Mouse (Mus musculus): ENCODE measurements at regions not wholly inside any gene's neighbourhood (a gene's known extent, or its start where the extent isn't known, plus 50 kb on each side); places are given as distances from the start of the nearest gene placed in this dataset.
A peak's percentile ranks its signal among the peaks of the same experiment; 100 is the strongest.

GRCm38 (mm10) chr3:148656187-148656586 is 334.2 kb downstream of the Adgrl2 start:
- peak; percentile 37 for DNase-seq

GRCm38 (mm10) chr3:148650241-148650640 is 340.1 kb downstream of the Adgrl2 start:
- DNase-seq = no peak

- DNase-seq = no peak
Measured at GRCm38 (mm10) chr3:148644924-148645323, 345.4 kb downstream of the Adgrl2 start.

GRCm38 (mm10) chr3:148641581-148641980 is 348.8 kb downstream of the Adgrl2 start:
- no peak for DNase-seq

GRCm38 (mm10) chr3:148640680-148641101 is 349.7 kb downstream of the Adgrl2 start:
- peak; percentile 53 for DNase-seq

- DNase-seq = peak; percentile 44
Measured at GRCm38 (mm10) chr3:148635101-148635500, 355.3 kb downstream of the Adgrl2 start.

- DNase-seq = no peak
Measured at GRCm38 (mm10) chr3:148634352-148634751, 356.0 kb downstream of the Adgrl2 start.

- no peak for DNase-seq
Measured at GRCm38 (mm10) chr3:148633291-148633690, 357.1 kb downstream of the Adgrl2 start.

- DNase-seq = no peak
Measured at GRCm38 (mm10) chr3:148632449-148632848, 357.9 kb downstream of the Adgrl2 start.

- no peak for DNase-seq
Measured at GRCm38 (mm10) chr3:148631415-148632192, 358.8 kb downstream of the Adgrl2 start.

GRCm38 (mm10) chr3:148630865-148631264 is 359.5 kb downstream of the Adgrl2 start:
- DNase-seq = peak; percentile 5

- no peak for DNase-seq
Measured at GRCm38 (mm10) chr3:148614971-148615671, 375.2 kb downstream of the Adgrl2 start.

GRCm38 (mm10) chr3:148613443-148613842 is 376.9 kb downstream of the Adgrl2 start:
- no peak for DNase-seq

- DNase-seq = no peak
Measured at GRCm38 (mm10) chr3:148603276-148603675, 387.1 kb downstream of the Adgrl2 start.

GRCm38 (mm10) chr3:148602730-148603255 is 387.6 kb downstream of the Adgrl2 start:
- DNase-seq = no peak

- no peak for DNase-seq
Measured at GRCm38 (mm10) chr3:148595561-148595960, 394.8 kb downstream of the Adgrl2 start.

GRCm38 (mm10) chr3:148589556-148589955 is 400.8 kb downstream of the Adgrl2 start:
- no peak for DNase-seq

- DNase-seq = no peak
Measured at GRCm38 (mm10) chr3:148575735-148576134, 414.6 kb downstream of the Adgrl2 start.

GRCm38 (mm10) chr3:148572493-148572892 is 417.9 kb downstream of the Adgrl2 start:
- DNase-seq = no peak

- no peak for DNase-seq
Measured at GRCm38 (mm10) chr3:148564716-148565115, 425.6 kb downstream of the Adgrl2 start.

GRCm38 (mm10) chr3:148561211-148561610 is 429.1 kb downstream of the Adgrl2 start:
- DNase-seq = no peak

- no peak for DNase-seq
Measured at GRCm38 (mm10) chr3:148559752-148560460, 430.4 kb downstream of the Adgrl2 start.

GRCm38 (mm10) chr3:148558592-148559157 is 431.7 kb downstream of the Adgrl2 start:
- no peak for DNase-seq

All from lung, postnatal 10 days (tissue).